Mouse (Mus musculus): ENCODE measurements around the gene Zfp839.

DNA sequence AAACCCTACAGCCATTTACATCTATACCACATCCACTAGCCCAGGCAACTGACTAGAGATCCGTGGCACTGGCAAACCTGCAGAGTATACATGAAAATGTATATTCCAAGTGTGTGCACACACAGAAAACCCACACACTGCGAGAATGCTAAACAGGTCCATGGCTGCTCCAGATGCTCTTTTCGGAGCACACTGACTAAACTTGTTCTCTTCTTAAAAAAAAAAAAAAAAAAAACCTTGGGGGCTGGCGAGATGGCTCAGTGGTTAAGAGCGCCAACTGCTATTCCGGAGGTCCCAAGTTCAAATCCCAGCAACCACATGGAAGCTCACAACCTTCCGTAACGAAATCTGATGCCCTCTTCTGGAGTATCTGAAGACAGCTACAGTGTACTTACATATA, 12.2 kb upstream of the Zfp839 start:
- TF ChIP-seq CTCF (conservative IDR thresholded peaks at IDR 0.05; ENCODE audit: low read length) (no peak), POU5F1 (IDR thresholded peaks at IDR 0.05; ENCODE audit: borderline replicate concordance, low read length) (no peak)

Measured in E14TG2a.4 (cell line).